Mouse (Mus musculus): ENCODE measurements around the gene Pigl.
"Not testable (repeated sequence)": the region's sequence is repeated elsewhere in the genome, so short reads cannot be mapped to it uniquely, and the experiment has no call there.

Pigl gene

DNA sequence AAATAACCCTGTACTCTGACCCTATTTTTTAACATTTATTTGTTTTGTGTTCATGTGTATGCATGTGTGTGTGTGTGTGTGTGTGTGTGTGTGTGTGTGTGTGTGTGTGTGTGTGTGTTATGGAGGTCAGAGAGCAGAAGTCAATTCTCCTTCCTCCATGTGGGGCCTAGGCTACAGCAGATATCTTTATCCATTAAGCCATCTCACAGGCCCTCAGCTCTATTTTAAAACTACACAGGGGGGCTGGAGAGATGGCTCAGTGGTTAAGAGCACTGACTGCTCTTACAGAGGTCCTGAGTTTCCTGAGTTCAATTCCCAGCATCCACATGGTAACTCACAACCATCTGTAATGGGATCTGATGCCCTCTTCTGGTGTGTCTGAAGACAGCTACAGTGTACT, 9.0 kb downstream of the Pigl start:
- not testable (repeated sequence) for DNase-seq (ENCODE audit: inconsistent ontology term)

DNA sequence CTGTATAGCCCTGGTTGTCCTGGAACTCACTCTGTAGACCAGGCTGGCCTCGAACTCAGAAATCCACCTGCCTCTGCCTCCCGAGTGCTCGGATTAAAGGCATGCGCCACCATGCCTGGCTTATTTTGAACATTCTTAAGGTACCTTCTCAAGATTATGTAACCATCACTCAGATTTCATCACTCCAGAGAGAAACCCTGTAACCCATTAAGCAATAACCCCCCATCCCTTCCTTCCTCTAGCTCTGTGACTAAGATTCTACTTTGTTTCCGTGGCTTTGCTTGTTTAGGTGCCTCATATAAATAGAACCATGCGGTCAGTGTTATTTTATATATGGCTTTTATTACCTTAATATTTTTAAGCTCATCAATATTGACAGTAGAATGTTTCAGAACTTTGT, 12.2 kb downstream of the Pigl start:
- DNase-seq (ENCODE audit: inconsistent ontology term): no peak

DNA sequence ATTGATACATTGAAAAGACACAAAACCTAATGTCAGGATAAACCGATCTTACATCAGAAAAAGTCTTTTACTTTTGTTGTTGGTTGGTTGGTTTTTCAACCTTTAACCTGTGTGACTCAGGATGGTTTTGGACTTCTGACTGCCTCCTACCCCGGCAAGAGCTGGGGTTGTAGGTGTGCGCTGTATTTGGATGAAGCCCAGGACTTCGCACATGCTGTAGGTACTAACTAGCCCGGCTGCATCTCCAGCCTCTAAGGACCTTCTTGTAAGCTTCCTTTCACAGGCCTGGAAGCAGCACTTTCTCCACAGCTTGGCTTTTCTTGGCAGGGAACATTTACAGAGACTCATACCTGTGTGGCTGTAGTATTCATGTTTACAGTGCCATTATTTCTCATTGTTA, 15.3 kb downstream of the Pigl start:
- no peak for DNase-seq (ENCODE audit: inconsistent ontology term)

DNA sequence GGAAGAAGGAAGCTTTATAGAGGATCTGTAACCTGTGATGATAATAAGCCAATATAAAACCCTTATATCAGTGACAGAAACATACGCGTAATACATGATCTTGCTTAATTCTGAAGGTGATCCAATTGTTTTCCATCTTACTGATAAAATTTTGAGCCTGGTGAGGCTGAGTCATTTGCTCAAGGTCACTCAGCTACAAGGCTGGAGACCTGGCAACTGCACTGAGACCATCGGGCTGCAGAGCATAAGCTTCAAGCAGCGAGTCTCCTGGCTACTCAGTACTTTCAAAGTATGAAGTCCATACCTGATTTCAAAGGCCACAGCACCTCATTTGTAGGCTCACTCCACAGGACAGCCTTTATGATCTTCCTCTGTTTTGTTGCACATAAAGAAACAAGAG, 17.9 kb downstream of the Pigl start:
- no peak for DNase-seq (ENCODE audit: inconsistent ontology term)

DNA sequence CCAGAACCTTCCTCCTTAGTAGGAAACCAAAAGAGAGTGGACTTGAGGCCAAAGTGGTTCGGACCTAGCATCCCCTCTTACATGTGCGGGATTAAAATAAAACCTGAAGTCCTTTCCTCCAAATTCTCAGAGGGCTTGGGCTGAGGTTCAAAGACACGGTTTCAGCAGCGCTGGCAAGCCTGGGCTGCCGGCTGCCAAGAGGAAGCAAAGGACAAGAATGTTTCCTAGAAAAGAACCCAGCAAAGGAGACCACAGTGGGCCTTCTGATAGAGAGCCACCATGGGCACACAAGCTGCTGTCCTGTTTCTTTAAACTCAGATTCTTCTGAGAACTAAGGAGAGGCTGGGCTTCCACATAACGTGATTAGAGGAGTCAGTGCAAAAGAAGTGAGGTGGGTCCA, 20.7 kb downstream of the Pigl start:
- peak; percentile 29 for DNase-seq (ENCODE audit: inconsistent ontology term)

DNA sequence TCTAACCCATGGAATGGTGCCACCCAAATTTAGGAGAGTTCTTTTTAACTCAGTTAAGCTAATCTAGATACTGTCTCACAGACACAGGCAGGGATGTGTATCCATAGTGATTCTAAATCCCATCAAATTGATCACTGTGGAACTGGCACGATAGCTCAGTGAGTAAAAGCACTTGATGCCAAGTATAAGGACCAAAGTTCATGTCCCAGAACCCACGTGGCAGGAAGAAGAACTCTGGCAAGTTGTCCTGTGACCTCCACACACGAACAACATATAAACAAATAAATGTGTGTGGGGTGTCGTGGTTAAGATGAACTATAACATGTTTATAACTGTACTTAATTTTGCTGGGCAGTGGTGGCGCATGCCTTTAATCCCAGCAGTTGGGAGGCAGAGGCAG, 21.3 kb downstream of the Pigl start:
- DNase-seq (ENCODE audit: inconsistent ontology term): no peak

DNA sequence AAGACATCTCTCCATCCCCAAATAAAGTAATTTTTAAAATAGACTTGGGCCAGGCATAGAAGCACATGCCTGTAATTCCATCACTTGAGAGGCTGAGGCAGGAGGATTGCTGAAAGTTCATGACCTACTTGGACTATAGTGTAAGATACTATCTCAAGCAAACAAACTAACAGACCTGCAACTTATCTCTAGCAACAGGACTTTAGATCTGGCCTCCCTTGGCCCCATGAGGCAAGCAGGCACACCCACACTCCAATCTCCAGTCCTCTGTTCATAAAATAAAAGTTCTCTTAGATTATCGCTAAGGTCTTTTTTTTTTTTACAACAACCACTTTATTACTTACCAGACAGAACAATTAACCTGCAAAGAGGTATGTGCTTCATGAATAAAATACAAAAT, 28.7 kb downstream of the Pigl start:
- no peak for DNase-seq (ENCODE audit: inconsistent ontology term)

DNA sequence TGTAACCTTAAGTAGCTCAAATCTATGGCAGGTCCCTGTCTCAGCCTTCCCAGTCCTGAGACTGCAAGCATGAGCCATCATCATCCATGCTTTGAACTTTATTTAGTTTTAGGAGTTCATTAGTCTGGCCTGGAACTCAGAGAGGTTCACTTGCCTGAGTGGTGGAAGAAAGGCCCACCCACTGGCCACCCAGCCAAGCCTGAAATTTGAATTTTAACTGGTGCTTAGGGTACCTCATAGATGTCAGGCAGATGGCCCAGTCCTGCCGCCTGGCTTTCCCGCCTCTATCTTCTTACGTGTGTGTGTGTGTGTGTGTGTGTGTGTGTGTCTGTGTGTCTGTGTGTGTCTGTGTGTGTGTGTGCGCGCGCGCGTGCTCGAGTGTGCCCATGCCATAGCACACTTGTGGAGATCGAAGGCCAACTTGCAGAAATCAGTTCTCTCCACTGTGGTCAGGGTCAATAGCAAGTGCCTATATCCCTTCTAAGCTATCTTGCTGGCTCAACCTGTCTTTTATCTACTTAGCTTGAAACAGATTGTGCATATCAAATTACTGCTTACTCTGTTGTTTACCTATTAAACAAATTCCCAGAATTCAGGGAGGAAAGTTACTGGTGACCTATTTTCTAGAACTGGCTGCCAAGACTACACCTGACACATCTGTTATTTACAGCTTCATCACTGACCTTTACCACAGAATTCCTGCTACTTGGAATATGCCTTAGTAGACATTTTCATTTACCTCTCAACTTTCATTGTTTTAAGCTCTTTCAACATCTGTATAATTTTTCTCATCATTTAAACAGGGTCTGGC, 29.5 kb downstream of the Pigl start:
- no peak for DNase-seq (ENCODE audit: inconsistent ontology term)

DNA sequence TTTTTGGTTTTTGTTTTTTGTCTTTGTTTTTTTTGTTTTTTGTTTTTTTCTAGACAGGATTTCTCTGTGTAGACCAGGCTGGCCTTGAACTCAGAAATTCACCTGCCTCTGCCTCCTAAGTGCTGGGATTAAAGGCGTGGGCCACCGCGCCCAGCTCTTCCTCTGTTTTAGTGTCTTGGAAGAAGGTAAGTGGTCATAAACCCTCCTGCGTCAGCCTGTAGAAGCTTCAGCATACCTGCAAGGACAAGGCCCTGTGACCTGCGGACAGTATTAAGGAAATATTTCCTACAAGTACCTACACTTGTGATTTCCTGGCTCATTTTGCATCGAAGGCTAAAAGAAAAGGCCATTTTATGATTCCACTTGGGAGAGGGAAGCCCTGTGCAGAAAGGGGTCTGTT, 35.4 kb downstream of the Pigl start:
- DNase-seq (ENCODE audit: inconsistent ontology term): no peak

DNA sequence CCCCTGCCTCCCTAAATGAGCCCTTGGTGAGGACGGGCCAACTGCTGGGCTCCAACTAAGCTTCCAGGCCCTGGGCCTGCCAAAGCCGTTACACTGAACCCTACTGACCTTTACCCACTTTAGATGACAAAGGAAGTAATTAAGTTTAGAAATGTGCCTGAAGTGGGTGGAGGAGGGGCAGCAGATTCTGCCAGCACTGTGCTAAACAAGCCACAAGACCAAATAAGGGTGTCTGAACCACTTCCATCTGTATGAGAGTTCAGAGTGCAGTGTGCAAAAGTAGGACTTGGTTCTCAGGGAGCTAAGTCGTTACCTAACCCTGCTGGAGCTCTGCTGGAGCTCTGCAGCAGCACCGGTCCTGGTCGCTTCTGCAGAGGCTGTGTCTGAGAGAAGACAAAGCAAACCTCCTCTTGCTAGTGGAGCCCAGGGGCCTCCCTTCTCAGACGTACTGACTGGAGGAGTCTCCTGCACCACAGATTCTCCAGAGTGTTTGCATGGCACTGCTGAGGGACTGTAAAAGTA, 36.6 kb downstream of the Pigl start:
- peak; percentile 92 for DNase-seq (ENCODE audit: inconsistent ontology term)

DNA sequence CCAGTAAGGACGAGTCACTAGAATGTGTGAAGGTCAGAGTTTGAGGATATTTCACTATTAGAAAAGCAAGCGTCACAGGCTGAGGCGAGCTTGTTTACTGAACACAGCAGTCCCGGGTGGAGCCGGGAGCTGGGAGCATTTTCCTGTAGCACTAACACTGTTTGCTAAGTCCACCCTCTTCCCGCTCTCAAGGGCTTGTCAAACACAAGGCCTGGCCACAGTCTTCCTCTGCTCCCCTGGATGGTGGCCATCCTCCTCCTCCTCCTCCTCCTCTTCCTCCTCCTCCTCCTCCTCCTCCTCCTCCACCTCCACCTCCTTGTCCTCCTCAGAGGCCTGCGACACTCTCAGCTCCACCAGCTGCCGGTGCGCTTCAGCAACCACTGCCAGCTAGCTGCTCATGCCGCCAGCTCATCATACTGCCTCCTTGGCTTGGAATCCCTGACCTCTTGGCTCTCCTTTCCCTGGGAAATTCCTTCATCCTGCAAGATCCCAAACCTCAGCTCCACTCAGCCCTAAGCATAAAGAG, 37.1 kb downstream of the Pigl start:
- DNase-seq (ENCODE audit: inconsistent ontology term): no peak

DNA sequence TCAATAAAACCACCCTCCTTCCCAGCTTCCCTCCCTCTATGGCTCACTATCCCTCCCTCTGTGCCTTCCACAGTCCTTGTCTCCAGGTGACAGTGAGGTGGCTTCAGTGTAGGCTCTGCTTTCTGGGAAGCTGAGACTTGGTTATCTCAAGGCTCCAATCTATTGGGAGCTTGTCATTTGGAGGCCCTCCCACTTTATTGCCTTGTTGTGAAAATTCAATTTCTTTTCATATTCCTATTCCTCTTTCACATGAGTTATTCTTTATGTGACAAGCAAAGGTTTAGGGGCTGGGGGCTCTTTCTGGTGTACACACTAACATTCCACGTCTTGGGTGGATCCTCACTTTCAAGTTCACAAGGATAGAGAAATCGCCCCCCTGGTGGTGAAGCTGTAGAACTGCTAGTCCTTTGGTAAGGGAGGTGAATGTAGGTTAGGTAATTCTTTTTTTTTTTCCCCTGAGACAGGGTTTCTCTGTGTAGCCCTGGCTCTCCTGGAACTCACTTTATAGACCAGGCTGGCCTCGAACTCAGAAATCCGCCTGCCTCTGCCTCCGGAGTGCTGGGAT, 38.0 kb downstream of the Pigl start:
- DNase-seq (ENCODE audit: inconsistent ontology term): peak; percentile 32

DNA sequence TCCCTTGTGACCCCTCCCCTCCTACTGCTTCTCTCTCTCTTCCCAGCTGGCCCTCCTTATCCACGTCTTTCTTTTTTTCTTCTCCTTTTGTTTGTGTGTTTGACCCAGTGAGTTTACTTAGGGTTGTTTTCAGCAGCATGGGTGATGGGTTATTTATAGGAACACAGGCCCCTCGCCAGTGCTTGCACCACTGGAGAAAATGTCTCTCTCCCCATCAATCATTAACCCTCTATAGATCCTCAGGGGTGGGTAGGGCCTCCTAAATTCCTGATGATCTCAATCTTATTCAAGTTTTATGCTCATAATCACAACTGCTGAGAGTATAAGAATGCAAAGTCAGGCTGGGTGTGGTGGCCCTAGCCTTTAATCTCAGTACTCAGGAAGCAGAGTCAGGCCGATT, 38.9 kb downstream of the Pigl start:
- DNase-seq (ENCODE audit: inconsistent ontology term): no peak

DNA sequence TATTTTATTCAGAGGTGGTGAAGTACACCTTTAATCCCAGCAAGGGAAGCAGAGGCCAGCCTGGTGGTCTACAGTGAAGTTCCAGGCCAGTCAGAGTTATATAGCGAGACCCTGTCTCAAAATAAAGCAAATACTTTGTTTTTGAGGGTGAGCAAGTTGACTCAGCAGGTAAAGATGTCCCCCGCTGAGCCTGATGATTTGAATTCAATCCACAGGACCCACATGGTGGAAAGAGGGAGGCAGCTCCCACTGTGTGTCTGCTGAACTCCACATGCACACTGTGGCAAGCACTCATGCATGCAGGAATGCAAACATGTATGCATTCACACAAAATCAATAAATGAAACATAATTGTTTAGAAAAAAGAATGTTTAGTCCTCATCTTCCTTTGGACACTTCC, 40.5 kb downstream of the Pigl start:
- DNase-seq (ENCODE audit: inconsistent ontology term): no peak

DNA sequence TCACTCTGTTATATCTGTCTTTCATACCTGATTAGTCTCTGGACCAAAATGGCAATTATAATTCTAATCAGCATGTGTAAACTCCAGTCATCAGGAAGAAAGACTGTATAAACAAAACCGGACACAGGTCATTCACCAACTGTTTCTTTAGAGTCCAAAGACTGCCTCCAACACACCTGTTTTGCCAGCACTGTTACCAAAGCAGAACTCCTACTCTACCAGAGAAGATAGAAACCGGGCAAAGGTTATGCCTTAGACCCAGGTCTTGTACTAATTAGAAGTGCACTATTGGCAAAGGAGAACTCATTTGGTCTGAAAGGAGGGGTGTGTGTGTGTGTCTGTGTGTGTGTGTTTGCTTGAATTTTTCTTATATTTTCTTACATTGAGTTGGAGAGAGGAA, 42.3 kb downstream of the Pigl start:
- no peak for DNase-seq (ENCODE audit: inconsistent ontology term)

DNA sequence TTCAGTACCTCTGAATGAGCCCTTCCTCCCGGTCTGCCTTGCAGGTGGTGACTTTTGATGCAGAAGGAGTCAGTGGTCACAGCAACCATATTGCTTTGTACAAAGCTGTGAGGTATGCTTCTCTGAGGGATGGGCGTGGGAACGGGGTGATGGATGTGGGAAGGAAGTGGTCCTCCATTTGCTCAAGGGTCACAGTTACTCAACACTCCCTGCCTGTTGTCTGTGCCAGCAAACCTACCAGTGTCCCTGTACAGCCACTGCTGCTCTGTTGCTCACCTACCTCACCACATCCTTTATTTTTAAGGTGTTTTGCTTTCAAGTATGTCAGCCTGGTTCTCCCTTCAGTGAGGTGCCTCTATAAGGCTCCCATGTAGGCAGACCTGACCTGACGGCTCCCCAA, 49.4 kb downstream of the Pigl start:
- no peak for DNase-seq (ENCODE audit: inconsistent ontology term)

DNA sequence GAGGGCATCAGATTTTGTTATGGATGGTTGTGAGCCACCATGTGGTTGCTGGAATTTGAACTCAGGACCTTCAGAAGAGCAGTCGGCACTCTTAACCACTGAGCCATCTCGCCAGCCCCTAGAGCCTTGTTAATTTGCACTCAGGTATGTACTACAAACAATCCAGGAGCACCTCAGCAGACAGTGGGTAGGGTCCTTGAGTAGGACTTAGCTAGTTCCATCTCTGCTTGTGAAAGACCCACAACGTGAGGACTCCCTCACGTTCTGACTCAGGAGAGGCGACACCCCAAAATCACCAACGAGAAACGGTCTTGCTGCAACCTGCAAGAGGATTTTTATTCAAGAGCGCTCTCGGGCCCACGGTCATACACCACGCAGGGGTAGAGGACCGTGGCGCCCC, 50.1 kb downstream of the Pigl start:
- DNase-seq (ENCODE audit: inconsistent ontology term): not testable (repeated sequence)

DNA sequence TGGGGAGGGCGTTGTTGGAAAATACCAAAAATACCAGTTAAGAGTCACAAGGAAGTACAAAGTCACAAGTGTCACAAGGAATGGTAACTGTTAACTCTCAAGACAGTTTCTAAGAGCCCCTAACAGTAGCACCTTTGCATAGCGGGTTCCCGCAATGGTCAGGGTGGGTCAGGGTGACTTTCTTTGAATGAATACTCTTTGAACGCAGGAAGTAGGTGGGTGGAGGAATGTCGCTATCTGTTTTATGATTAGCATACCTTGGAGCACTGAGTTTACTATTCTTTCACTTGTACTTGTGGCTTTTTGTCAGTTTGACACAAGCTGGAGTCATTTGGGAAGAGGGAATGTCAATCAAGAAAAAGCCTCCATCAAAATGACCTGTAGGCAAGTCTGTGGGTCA, 50.6 kb downstream of the Pigl start:
- not testable (repeated sequence) for DNase-seq (ENCODE audit: inconsistent ontology term)

DNA sequence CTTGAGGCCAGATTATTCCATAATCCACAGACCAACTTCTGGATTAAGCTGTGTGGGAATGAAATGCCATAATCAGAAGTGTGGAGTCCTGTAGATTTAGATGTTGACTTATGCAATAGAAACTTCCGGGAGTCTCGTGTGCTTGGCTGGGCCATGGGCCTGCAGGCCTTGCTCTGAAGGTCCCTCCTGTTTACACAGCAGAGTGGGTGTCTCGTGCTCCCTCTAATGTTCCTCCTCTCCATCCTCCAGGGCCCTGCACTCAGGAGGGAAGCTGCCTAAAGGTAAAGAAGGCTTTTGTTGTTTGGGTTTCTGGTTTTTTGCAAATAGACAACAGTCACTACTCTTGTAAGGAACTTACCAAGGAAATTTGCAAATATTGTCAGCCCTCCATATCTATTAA, 51.3 kb downstream of the Pigl start:
- DNase-seq (ENCODE audit: inconsistent ontology term): no peak

DNA sequence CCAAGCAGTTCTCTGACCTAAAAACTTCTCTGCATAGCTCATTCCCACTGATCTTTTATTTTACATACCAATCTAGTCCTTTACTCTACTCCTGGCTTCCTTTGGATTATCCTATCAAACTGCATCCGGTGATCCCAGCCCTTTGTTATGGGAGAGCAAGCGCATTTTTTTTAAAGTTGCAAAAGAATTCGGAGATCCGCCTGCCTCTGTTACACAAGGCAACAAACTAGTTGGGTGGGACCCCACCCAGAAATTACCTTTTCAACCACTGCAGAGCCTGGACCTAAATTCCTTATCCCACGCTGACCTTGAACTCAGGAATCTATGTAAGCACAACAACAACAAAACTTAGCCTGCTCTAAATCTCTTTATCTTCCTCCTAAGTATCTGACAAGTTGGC, 52.7 kb downstream of the Pigl start:
- DNase-seq (ENCODE audit: inconsistent ontology term): no peak

DNA sequence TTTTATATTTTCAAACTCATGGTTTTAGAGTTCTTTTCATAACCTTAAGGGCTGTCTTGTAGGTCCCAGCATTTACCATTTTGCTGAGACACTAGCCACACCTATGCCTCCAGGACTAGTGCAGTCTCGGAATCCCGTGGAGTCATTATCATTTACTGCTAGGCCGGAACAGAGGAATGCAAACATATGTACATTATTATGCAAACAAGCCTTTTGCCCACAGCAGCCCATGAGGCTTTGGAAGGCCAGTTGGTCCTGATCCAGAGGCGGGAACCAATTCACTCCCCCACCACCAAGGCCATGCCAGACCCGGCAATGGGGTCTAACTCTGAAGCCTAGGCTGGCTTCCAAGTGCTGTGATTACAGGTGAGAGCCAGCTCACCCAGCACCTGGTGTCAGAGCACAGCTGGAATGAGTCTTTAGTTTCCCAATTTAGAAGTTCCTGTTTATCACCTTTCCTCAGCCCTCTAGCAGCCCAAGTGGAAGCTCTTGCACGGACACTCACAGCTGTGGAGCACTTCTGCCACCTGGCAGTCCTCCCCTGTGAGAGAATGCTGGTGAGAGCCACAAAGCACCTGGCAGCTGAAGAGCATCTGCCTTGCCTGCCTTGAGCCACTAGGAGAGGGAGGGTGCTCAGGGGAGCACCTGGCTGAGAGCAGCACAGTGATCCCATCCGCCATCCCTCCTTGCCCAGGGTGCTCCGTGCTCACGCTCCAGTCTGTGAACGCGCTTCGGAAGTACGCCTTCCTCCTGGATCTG, 53.4 kb downstream of the Pigl start:
- no peak for DNase-seq (ENCODE audit: inconsistent ontology term)

DNA sequence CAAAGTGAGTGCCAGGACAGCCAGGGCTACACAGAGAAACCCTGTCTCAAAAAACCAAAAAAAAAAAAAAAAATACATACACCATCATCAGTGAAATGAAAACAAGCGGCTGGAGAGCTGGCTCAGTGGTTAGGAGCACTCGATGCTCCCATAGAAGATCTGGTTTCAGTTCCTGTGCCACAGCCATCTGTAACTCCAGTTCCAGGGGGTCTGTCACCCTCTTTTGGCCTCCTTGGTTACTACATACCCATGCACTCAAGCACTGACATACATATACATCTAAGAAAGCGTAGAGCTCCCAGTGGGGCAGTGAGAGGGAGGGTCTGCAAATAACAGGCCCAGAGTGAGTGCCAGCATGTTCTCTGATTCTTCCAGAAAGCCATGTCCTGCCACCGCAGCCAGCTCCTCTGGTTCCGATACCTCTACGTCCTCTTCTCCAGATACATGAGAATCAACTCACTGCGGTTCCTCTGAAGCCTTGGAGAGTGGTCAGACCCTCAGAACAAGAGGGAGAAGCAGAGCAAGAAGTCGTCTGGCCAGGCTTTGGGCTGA, 54.3 kb downstream of the Pigl start:
- no peak for DNase-seq (ENCODE audit: inconsistent ontology term)
